Mouse (Mus musculus) forebrain, embryonic 14.5 days (tissue): ENCODE results near the gene Gm13694. TPM values are rescaled to one million over a fixed set of nuclear protein-coding genes. Genes with fewer than 3 reads are reported as not detected.
"Not testable (repeated sequence)": the region's sequence is repeated elsewhere in the genome, so short reads cannot be mapped to it uniquely, and the experiment has no call there.

Source experiments
- ATAC-seq: fragments of 200-750 bp; cut with Nextera tagmentation; 2 replicates; pipeline ENCODE4 v1.8.0; 2017; ENCODE audit warnings: mild to moderate bottlenecking, moderate library complexity
- DNase-seq: peaks from one replicate; pipeline ENCODE4 v3.0.0-alpha.2; 2015; ENCODE audit warnings: low spot score
- H3K27ac ChIP-seq: fragments of 300-500 bp; sonication (generic); 2 replicates; pipeline ENCODE4 v1.5.1; 2014; ENCODE audit warnings: low read depth, mild to moderate bottlenecking, control low read depth, low read length, moderate library complexity
- H3K27me3 ChIP-seq: fragments of 300-500 bp; sonication (generic); replicated peaks from 2 replicates; pipeline ENCODE4 v1.6.1; 2014; ENCODE audit warnings: low read length, control low read depth, mixed read lengths; ENCODE audit not compliant: control insufficient read depth, insufficient read depth
- H3K36me3 ChIP-seq: fragments of 300-500 bp; sonication (generic); 2 replicates; pipeline ENCODE4 v1.6.1; 2014; ENCODE audit warnings: low read length, control low read depth; ENCODE audit not compliant: control insufficient read depth, insufficient read depth
- H3K4me1 ChIP-seq: fragments of 300-500 bp; sonication (generic); 2 replicates; pipeline ENCODE4 v1.6.1; 2014; ENCODE audit warnings: antibody characterized with exemption, low read length, control low read depth; ENCODE audit not compliant: control insufficient read depth, insufficient read depth
- H3K4me2 ChIP-seq: fragments of 300-500 bp; sonication (generic); 2 replicates; pipeline ENCODE4 v1.6.1; 2014; ENCODE audit warnings: mild to moderate bottlenecking, control low read depth, low read length
- H3K4me3 ChIP-seq: fragments of 300-500 bp; sonication (generic); 2 replicates; pipeline ENCODE4 v1.5.1; 2014; ENCODE audit warnings: low read depth, low read length, control low read depth
- H3K9ac ChIP-seq: fragments of 300-500 bp; sonication (generic); 2 replicates; pipeline ENCODE4 v1.6.1; 2014; ENCODE audit warnings: mild to moderate bottlenecking, low read length, control low read depth, moderate library complexity
- H3K9me3 ChIP-seq: fragments of 300-500 bp; sonication (generic); replicated peaks from 2 replicates; pipeline ENCODE4 v1.6.1; 2016; ENCODE audit warnings: low read length, control low read depth, mixed read lengths; ENCODE audit not compliant: control insufficient read depth
- WGBS: fragments of 180-500 bp; shearing (Covaris S2); extraction: QIAGEN DNeasy Blood & Tissue Kit; methylation state at CpG from one replicate; pipeline ENCODE4 v1.1.7; 2014; 5-methylcytosine and 5-hydroxymethylcytosine counted together
- polyA plus RNA-seq: library from polyadenylated mRNA; unstranded; fragments of >200 nt; fragmentation: Nextera tagmentation; extraction: Ambion mirVana; gene quantifications from 2 replicates; pipeline ENCODE4 v1.2.1, GENCODE M21; 2014

Gm13694 gene
- polyA plus RNA-seq, 1 experiment from 2014 or later, result not detected

DNA sequence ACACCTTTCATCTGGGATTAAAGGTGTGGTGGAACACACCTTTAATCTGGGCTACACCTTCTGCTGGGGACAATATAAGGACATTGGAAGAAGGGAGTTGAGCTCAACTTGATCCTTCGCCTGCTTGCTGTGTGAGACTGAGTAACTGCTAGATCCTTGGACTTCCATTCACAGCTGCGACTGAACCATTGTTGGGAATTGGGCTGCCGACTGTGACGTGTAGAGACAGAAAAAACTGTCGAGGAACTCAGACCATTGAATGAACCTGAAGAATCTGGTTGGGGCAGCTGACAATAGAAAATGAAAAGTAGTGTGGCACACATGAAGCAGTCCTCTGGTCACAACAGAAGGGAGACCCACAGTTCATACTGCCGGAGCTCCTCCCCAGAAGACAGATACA is 5.7 kb downstream of the Gm13694 start, which contains the start of gene Gm13697:
Gene Gm13697 (plus strand): TSS at position 301 of the 400 bp plus-strand sequence.
- ATAC-seq, H3K27me3 ChIP-seq, DNase-seq, H3K36me3 ChIP-seq, H3K9me3 ChIP-seq, H3K9ac ChIP-seq, H3K27ac ChIP-seq, H3K4me3 ChIP-seq, H3K4me1 ChIP-seq, H3K4me2 ChIP-seq: not testable (repeated sequence)
- no CpG with 5 or more reads among the region's 6 CpGs for WGBS

DNA sequence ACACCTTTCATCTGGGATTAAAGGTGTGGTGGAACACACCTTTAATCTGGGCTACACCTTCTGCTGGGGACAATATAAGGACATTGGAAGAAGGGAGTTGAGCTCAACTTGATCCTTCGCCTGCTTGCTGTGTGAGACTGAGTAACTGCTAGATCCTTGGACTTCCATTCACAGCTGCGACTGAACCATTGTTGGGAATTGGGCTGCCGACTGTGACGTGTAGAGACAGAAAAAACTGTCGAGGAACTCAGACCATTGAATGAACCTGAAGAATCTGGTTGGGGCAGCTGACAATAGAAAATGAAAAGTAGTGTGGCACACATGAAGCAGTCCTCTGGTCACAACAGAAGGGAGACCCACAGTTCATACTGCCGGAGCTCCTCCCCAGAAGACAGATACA is 11.5 kb downstream of the Gm13694 start, which contains the start of gene Gm13691:
Gene Gm13691 (plus strand): TSS at position 301 of the 400 bp plus-strand sequence.
- not testable (repeated sequence) for ATAC-seq, DNase-seq

DNA sequence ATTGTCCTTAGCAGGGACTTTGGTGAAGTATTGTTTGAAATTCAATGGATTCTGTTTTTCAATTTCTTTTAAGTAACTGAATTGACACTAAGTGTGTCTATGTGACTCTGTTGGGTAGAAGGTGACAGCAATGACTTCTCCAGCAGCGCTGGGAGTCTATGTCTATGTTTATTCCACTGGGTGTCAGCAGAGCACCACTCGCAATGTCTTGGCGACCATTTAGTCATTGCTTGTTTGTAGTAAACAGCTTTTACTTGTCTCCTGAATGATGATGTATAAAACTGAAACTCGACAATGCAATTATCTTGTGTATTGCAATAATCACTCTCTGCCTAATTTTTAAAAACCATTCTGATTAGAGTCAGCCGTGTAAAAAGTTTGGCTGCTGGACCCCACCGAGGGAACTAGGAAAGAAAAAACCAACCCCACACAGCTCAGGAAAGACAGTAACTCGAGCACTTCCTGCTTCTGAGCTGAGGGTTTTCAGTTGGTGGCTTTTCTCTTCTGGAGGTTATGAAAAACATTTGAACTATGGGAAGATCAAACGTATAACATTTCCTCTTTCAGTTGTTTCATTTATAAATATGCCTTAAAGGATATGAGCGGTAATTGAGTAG is 15.0 kb downstream of the Gm13694 start:
- not testable (repeated sequence) for ATAC-seq
- 81% methylated on average over 6 of the region's 9 CpGs for WGBS

More for the DNA sequence above, 11.5 kb downstream of the Gm13694 start, which contains the start of gene Gm13691:
- H3K4me2 ChIP-seq, H3K27ac ChIP-seq, H3K27me3 ChIP-seq, H3K36me3 ChIP-seq, H3K9ac ChIP-seq, H3K4me1 ChIP-seq, H3K9me3 ChIP-seq, H3K4me3 ChIP-seq: not testable (repeated sequence)
- WGBS, result no CpG with 5 or more reads among the region's 6 CpGs

DNA sequence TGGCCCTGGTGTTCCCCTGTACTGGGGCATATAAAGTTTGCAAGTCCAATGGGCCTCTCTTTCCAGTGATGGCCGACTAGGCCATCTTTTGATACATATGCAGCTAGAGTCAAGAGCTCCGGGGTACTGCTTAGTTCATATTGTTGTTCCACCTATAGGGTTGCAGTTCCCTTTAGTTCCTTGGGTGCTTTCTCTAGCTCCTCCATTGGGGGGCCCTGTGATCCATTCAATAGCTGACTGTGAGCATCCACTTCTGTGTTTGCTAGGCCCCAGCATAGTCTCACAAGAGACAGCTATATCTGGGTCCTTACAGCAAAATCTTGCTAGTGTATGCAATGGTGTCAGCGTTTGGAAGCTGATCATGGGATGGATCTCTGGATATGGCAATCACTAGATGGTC is 15.8 kb downstream of the Gm13694 start:
- not testable (repeated sequence) for H3K4me2 ChIP-seq
- no CpG with 5 or more reads among the region's 3 CpGs for WGBS

More for the DNA sequence above, 15.0 kb downstream of the Gm13694 start:
- H3K9ac ChIP-seq, H3K27ac ChIP-seq, H3K4me3 ChIP-seq, H3K27me3 ChIP-seq, H3K4me1 ChIP-seq, H3K36me3 ChIP-seq, H3K9me3 ChIP-seq, H3K4me2 ChIP-seq, DNase-seq: not testable (repeated sequence)

DNA sequence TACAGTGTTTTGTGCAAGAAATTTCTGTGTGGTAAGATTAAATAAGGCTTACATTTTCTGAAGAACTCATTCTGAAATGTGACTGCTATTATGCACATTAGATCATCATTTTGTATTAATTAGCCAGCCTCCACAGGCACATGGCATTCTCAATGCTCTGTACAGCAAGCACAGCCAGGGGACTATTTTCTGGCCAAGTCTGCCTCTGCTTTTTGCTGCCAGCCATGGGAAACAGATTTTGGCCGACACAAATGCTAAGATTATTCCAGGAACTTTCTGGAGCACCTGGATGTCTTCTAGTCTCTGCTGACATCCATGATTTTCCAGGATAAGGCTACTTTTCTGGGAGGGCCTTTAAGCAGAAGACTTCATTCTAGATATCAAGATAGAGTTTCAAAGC is 30.2 kb downstream of the Gm13694 start:
- DNase-seq (peak; percentile 51), ATAC-seq (0 out of 2 replicates have a peak, but pooled peaks have one; percentile 40)
- H3K4me1 ChIP-seq, result no peaks in the 10 kb centered on the region
- H3K4me3 ChIP-seq, result no peak overlapping the region
- H3K9ac ChIP-seq, result no peak overlapping the region
- 53% methylated on average over 1 of the region's 1 CpGs for WGBS
- no peak overlapping the region for H3K4me2 ChIP-seq
- H3K27ac ChIP-seq, result no peak overlapping the region
- no peaks in the 10 kb centered on the region for H3K27me3 ChIP-seq
- H3K9me3 ChIP-seq, result no peaks in the 10 kb centered on the region
- no peaks in the 10 kb centered on the region for H3K36me3 ChIP-seq

More for the DNA sequence above, 15.8 kb downstream of the Gm13694 start:
- H3K36me3 ChIP-seq, H3K4me1 ChIP-seq, H3K9me3 ChIP-seq, DNase-seq, H3K4me3 ChIP-seq, H3K27ac ChIP-seq, H3K9ac ChIP-seq, H3K27me3 ChIP-seq, ATAC-seq: not testable (repeated sequence)

DNA sequence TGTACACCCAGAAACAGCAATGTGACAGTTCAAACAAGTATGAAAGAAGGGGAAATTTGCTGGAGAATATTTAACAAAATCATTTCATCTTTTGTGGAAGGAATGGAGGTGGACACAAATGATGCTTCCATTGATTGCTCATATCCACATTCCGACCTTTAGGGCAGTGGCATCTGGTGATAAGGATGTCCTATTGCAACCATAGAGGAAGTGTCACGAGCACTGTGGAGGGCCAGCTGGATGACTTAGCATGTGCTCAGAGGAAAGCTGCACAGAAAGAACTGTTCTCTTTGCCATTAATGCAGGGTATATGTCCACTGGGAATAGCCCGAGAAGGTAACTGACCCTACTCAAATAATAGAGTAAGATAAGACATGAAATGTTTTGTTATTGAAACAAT is 31.1 kb downstream of the Gm13694 start:
- WGBS, result 93% methylated on average over 3 of the region's 3 CpGs
- Histone ChIP-seq H3K36me3 (no peaks in the 10 kb centered on the region), H3K9me3 (no peaks in the 10 kb centered on the region), H3K27ac (no peak overlapping the region), H3K9ac (no peak overlapping the region), H3K27me3 (no peaks in the 10 kb centered on the region), H3K4me1 (no peaks in the 10 kb centered on the region), H3K4me3 (no peak overlapping the region), H3K4me2 (no peak overlapping the region)
- DNase-seq, result no peak
- ATAC-seq, result no peak

- ATAC-seq (no peak), DNase-seq (no peak)
- H3K9me3 ChIP-seq, result no peaks in the 10 kb centered on the region
- no peak overlapping the region for H3K4me2 ChIP-seq
- H3K36me3 ChIP-seq, result no peaks in the 10 kb centered on the region
- H3K4me3 ChIP-seq, result no peak overlapping the region
- no peak overlapping the region for H3K9ac ChIP-seq
- no peak overlapping the region for H3K27ac ChIP-seq
- no peaks in the 10 kb centered on the region for H3K4me1 ChIP-seq
- H3K27me3 ChIP-seq, result no peaks in the 10 kb centered on the region
- 80% methylated on average over 6 of the region's 6 CpGs for WGBS
These were observed 35.8 kb downstream of the Gm13694 start for GRCm38 (mm10) chr2:84014572-84014971.

- not testable (repeated sequence) for DNase-seq, H3K36me3 ChIP-seq, ATAC-seq
These were observed 37.6 kb downstream of the Gm13694 start for GRCm38 (mm10) chr2:84016291-84016690.

DNA sequence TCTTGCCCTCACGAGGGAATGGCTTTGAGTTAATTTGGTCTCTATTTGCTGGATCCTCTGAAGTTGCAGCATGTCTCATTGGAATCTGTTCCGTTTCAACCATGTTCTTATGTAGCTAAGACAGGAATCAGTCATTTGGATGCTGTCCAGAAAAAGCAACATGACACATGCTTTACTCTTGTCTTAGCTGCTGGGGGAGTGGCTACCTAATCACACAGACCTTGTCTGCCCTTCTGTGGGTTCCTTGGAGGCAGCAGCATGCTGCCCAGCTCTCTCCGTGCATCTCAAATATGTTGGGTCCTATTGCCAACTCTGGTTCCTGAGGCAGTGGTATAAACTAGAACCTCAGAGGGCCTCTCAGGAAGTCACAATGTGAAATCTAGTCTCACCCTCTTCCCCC is 39.6 kb downstream of the Gm13694 start:
- Histone ChIP-seq H3K4me3 (no peak overlapping the region), H3K4me2 (no peak overlapping the region), H3K27me3 (no peaks in the 10 kb centered on the region), H3K36me3 (no peaks in the 10 kb centered on the region), H3K27ac (no peak overlapping the region), H3K9me3 (no peaks in the 10 kb centered on the region), H3K4me1 (no peaks in the 10 kb centered on the region), H3K9ac (no peak overlapping the region)
- WGBS, result 71% methylated on average over 3 of the region's 3 CpGs
- no peak for ATAC-seq
- no peak for DNase-seq

More at GRCm38 (mm10) chr2:84016291-84016690, 37.6 kb downstream of the Gm13694 start:
- WGBS, result 88% methylated on average over 4 of the region's 5 CpGs
- H3K9me3 ChIP-seq, H3K27ac ChIP-seq, H3K4me3 ChIP-seq, H3K4me1 ChIP-seq, H3K9ac ChIP-seq, H3K27me3 ChIP-seq, H3K4me2 ChIP-seq: not testable (repeated sequence)
